In the genomic region with DNA sequence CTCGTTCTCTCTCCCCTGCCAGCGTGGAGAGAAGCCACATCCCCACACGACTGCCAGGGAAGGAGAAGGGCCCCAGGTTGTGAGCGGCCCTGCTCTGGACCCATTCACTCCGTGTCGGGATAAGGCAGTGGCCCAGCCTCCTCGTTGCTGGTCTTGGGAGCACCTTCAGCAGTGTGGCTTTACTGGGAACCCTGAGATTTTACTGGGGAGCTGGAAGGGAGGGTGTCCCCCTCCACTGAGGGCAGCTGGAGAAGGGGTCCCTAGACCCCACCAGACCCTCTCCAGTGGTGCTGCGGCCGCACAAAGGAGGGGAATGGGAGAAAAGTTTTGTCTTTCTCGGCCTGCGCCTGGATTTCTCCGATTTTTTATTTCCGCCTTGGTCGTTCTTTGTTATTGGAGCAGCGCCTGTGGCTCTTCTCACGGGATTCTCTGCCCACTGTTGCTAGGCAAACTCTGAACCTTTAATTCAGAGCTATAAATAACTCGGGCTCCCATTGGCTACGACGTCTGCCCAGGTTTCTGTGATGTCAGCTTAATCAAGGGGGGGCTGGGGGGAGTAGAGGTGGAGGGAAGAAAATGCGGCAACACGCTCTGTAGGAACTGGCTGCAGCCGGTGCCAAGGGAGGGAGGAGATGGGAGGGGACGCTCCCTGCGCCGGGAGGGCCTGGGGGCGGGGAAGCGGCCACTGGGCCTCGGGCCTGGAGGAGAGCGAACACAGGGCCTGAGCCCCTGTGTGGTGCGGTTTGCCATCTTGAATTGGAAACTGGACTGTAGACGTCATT, we compare ENCODE assay signal across 8 mouse cellular contexts. TPM values are rescaled to one million over a fixed set of nuclear protein-coding genes. Genes with fewer than 3 reads are reported as not detected.
DNase-seq lines count a peak whose midpoint lies in the region; ATAC-seq and TF ChIP-seq lines count a peak whose summit lies in the region.

No protein-coding gene starts in this region.

- H3K4me2 ChIP-seq in embryonic facial prominence, embryonic 14.5 days (ENCODE audit: low read depth, low read length) = peak overlapping the region; percentile 94
- H3K4me2 ChIP-seq in limb, embryonic 15.5 days = peak overlapping the region; percentile 74

- H3K27ac ChIP-seq in bone marrow, adult 2 months (ENCODE audit: control insufficient read depth, insufficient read depth, low read depth, low read length, poor library complexity) = peak overlapping the region; percentile 76
- H3K27ac ChIP-seq in embryonic facial prominence, embryonic 14.5 days (replicated peaks; ENCODE audit: low read depth, low read length) = peak overlapping the region; percentile 99
- H3K27ac ChIP-seq in limb, embryonic 15.5 days = peak overlapping the region; percentile 99

- peak; percentile 83 for ATAC-seq in embryonic facial prominence, embryonic 14.5 days (ENCODE audit: low read depth)
- ATAC-seq in limb, embryonic 15.5 days (ENCODE audit: insufficient number of reproducible peaks, low FRiP score, low TSS enrichment, low read depth) = peak; percentile 82
- ATAC-seq in monocyte, adult 5-6 weeks (replicated peaks; ENCODE audit: insufficient number of reproducible peaks, low FRiP score, low TSS enrichment, poor library complexity, severe bottlenecking) = 0 out of 2 replicates have a peak, but pooled peaks have one; percentile 11

- peak; percentile 85 for DNase-seq in 3134 (ENCODE audit: extremely low read depth, insufficient read length, low spot score)
- peak; percentile 98 for DNase-seq in embryonic facial prominence, embryonic 14.5 days (ENCODE audit: low spot score)
- peak; percentile 86 for DNase-seq in heart, adult 8-10 months (ENCODE audit: low spot score)
- peak; percentile 94 for DNase-seq in kidney, adult 9 months
- DNase-seq in spleen, postnatal 36 days (ENCODE audit: low spot score in 2 of 2) = peak; percentile 38 to 57

- H3K4me1 ChIP-seq in bone marrow, adult 2 months (ENCODE audit: control insufficient read depth, insufficient read depth, low read length) = no peaks in the 10 kb centered on the region
- H3K4me1 ChIP-seq in embryonic facial prominence, embryonic 14.5 days (ENCODE audit: control insufficient read depth, insufficient read depth, low read length) = 0 out of 2 replicates have a peak, but pooled peaks cover 8% of the 10 kb centered on the region
- H3K4me1 ChIP-seq in limb, embryonic 15.5 days = peaks cover 23% of the 10 kb centered on the region

- H3K27me3 ChIP-seq in embryonic facial prominence, embryonic 14.5 days (replicated peaks; ENCODE audit: control insufficient read depth, insufficient read depth, low read length) = no peaks in the 10 kb centered on the region
- no peaks in the 10 kb centered on the region for H3K27me3 ChIP-seq in limb, embryonic 15.5 days

- no peaks in the 10 kb centered on the region for H3K9me3 ChIP-seq in embryonic facial prominence, embryonic 14.5 days (ENCODE audit: control insufficient read depth, low read length)
- no peaks in the 10 kb centered on the region for H3K9me3 ChIP-seq in limb, embryonic 15.5 days

- TF ChIP-seq CTCF in bone marrow, adult 2 months (IDR thresholded peaks at IDR 0.05; ENCODE audit: control insufficient read depth, insufficient read depth, low read length) = no peak

- H3K9ac ChIP-seq in embryonic facial prominence, embryonic 14.5 days (ENCODE audit: low read depth, low read length) = peak overlapping the region; percentile 95
- H3K9ac ChIP-seq in limb, embryonic 15.5 days = peak overlapping the region; percentile 89

- peak overlapping the region; percentile 89 for H3K4me3 ChIP-seq in bone marrow, adult 2 months (replicated peaks; ENCODE audit: control insufficient read depth, low read depth, low read length)
- H3K4me3 ChIP-seq in embryonic facial prominence, embryonic 14.5 days (ENCODE audit: low read depth, low read length) = peak overlapping the region; percentile 61
- peak overlapping the region; percentile 68 for H3K4me3 ChIP-seq in limb, embryonic 15.5 days

- peaks cover 29% of the 10 kb centered on the region for H3K36me3 ChIP-seq in embryonic facial prominence, embryonic 14.5 days (ENCODE audit: control insufficient read depth, insufficient read depth, low read length)
- peaks cover 28% of the 10 kb centered on the region for H3K36me3 ChIP-seq in limb, embryonic 15.5 days

- 1% methylated on average over 31 of the region's 31 CpGs for WGBS in bone marrow, adult 2 months
- WGBS in embryonic facial prominence, embryonic 14.5 days = 0% methylated on average over 30 of the region's 31 CpGs
- 0% methylated on average over 31 of the region's 31 CpGs for WGBS in limb, embryonic 15.5 days

- peak; percentile 27; the same call in 1 of the 2 replicates for TF ChIP-seq POLR2A in bone marrow, adult 2 months (IDR thresholded peaks at IDR 0.05; ENCODE audit: borderline replicate concordance, control insufficient read depth, low read depth, low read length)

RNA-seq across cellular contexts. Expression of gene Serp2, which starts 51.1 kb away (rescaled TPM):
- not detected in 2 replicates for polyA plus RNA-seq in bone marrow, adult 2 months (2011; ENCODE audit: insufficient read depth, insufficient read length, low replicate concordance, missing spikeins)
- 12.5 and 13.1 TPM in 2 replicates for polyA plus RNA-seq in embryonic facial prominence, embryonic 14.5 days (2014; fragmentation: Nextera tagmentation; extraction: Ambion mirVana)
- total RNA-seq in heart, adult 8-10 months (2022) = 1 to 10 TPM in 1 of 4 experiments, under 1 TPM in 1, not detected in 2; 0.54 to 1.0 TPM
- 9.7 and 9.8 TPM in 2 replicates for polyA plus RNA-seq in limb, embryonic 15.5 days (2015; fragmentation: Nextera tagmentation; extraction: Ambion mirVana)
- total RNA-seq in monocyte, adult 5-6 weeks (2017) = 8.2 TPM in 1 of 3 replicates, not detected in the others

Comparison
In these comparisons a context has a peak if more than half of its experiments do, and no peak if none do; other contexts are left out.
1. Peak in every context shown above with its lines: DNase-seq, ATAC-seq, H3K4me3 ChIP-seq and H3K27ac ChIP-seq.
2. DNase-seq: peak in every context shown above with its lines; median percentile 98 in embryonic facial prominence, embryonic 14.5 days; 94 in kidney, adult 9 months; 86 in heart, adult 8-10 months; 85 in 3134; 48 in spleen, postnatal 36 days.
3. ATAC-seq: peak in every context shown above with its lines; median percentile 83 in embryonic facial prominence, embryonic 14.5 days; 82 in limb, embryonic 15.5 days; 11 in monocyte, adult 5-6 weeks.